Mouse (Mus musculus): Measurements from ENCODE around the gene Slit1.

Slit1 gene

DNA sequence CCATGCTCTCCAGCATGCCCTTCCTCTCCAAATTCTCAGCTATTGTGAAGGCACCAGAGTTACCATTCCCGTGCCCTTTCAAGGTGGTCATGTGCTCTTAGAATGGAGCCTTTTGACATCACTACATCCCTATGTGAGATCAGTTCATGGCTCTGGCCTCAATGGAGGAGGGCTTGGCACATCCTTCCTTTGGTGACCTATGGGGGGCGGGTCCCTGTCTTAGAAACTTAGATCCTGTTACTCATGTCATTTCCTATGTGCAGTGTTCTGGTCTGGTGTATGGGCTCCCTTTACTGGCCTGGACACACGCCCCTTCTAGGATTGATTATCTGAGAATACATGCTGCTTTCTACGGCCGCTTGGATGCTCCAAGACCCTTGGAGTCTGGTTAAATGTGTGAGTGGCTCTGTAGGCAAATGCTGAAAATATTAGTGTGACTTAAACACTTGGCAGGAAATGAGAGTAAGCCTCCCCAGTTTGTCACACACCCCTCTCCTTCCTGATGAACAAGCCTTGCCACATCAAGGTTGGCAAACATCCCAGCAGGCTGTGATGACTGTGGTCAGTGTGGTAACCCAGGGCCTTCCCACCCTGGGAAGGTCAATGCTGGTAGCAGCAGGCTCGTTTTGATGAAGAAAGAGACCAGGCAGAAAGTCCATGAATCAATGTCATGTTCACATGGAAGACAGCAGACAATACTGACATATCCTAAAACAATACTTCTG lies 146.1 kb downstream of the Slit1 start:
- DNase-seq (ENCODE audit: low read depth): peak; percentile 24

DNA sequence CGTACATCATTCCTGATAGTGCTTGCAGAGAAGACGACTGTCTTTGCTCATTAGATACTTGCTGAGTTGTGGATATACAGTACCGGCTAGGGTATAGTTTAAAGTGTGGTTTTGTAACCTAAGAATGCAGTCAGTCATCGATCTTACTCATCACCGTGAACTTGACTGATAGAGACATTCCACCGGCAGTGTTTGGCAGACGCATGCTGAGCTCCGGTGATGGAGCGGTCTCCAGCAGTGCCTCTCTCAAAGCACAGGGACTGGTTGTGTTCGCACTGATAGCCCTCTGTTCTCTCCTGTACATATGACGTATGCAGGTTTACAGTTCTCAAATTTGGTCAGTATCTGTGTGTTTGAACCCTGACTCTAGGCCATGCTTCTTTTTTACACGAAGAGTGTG lies 151.7 kb downstream of the Slit1 start:
- no peak for DNase-seq (ENCODE audit: low read depth)

DNA sequence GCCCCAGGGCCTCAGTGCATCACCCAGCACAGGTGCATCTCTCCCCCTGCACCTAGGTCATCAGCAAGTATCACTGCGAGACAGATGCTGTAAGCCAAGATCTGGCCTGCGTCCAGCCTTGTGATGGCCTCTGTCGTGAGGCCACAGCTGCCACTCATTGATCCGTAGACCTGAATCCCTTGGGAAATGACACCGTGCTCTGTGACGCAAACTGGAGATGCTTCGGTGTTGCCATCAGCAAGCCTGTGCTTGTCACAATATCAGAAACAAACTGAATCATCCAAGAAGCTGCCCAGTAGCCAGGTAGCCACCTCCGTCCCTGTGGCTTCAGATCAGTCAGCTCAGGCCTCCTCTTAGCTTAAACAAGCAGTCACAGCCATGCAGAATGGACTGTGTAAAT lies 153.8 kb downstream of the Slit1 start:
- DNase-seq (ENCODE audit: low read depth): no peak

DNA sequence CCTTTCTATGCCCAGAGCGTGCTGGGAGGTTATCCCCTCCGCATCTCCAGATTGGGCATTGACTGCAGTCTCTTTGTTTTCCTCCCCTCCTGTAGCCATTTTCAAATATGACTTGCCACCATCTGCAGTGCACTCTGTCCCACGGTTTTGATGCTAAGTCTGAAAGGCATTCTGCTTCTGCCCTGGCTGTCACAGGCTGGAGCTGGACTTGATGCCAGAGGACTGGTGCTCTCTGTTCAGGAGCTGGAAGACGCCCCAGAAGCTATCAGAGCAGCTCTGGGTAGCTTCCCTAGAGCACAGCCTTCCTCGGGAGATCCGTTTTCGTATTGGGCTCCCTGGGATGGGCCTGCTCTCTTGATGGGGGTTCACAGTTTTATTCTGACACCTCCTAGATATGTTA lies 154.4 kb downstream of the Slit1 start:
- DNase-seq (ENCODE audit: low read depth): no peak

DNA sequence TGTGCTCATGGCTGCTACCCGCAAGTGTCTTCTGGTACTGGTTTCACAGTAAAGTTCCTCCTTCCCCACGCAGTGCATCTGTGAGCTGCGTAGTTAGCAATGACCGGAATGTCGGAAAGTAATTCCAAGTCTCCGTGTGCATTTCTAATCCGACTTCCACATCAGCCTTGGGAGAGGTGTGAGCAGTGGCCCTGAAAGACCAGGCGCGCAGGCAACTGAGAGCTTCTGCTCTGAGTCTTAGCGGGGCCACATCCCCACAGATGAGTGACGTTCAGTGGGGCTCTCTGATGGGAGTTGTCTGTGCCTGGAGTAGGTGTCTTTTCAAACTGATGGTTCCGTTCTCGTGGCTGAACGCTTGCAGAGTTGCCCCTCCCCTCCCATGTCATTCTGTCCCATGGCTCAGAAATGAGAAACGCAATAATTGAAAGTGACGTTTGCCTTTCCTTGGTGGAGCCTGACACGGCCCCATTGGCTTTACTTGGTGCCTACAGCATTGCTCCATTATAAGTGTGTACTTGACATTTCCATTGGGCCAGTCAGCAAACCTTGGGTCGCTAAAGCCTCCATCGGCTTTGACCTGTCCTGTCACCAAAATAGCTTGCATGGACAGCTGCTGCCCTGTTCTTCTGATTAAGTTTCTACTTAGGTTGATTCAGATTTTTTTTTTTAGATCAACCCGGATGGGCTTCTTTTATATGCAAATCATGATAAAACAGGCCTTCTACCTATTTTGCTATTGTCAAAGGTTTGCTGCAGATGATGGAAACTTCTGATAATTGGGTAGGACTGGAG lies 155.8 kb downstream of the Slit1 start:
- no peak for DNase-seq (ENCODE audit: low read depth)

DNA sequence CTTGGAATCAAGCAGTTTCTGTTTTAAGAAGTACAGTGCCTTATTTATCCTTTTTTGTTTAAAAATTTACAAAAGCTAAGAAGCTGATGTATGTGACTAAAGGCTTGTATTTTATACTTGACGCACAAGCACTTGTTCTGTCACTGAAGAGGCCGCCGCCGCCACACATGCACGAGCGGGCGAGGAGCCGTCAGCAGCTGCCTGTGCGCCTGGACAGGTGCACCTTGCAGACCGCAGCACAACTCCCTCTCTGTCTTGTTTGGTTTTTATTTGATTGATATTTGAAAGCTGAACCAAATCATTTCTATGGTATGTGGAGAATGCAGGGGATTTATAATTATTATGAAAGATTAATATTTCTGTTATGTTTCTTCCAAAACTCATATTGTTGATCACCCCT lies 156.7 kb downstream of the Slit1 start:
- no peak for DNase-seq (ENCODE audit: low read depth)

DNA sequence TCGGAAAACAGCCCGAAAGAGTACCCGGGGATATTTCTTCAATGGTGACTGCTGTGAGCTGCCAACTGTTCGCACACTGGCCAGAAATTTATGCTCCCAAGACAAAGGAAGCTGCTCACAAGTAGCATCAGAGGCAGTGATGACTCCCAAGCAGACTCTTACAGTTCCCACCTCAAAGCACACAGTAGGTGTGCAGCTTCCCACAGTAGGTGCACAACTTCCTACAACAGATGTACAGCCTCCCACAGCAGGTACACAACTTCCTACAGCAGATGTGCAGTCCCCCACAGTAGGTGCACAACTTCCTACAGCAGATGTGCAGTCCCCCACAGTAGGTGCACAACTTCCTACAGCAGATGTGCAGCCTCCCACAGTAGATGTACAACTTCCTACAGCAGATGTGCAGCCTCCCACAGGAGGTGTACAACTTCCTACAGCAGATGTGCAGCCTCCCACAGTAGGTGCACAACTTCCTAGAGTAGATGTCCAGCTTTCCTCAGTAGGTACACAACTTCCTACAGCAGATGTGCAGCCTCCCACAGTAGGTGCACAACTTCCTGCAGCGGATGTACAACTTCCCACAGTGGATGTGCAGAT lies 160.4 kb downstream of the Slit1 start:
- DNase-seq (ENCODE audit: low read depth): no peak

DNA sequence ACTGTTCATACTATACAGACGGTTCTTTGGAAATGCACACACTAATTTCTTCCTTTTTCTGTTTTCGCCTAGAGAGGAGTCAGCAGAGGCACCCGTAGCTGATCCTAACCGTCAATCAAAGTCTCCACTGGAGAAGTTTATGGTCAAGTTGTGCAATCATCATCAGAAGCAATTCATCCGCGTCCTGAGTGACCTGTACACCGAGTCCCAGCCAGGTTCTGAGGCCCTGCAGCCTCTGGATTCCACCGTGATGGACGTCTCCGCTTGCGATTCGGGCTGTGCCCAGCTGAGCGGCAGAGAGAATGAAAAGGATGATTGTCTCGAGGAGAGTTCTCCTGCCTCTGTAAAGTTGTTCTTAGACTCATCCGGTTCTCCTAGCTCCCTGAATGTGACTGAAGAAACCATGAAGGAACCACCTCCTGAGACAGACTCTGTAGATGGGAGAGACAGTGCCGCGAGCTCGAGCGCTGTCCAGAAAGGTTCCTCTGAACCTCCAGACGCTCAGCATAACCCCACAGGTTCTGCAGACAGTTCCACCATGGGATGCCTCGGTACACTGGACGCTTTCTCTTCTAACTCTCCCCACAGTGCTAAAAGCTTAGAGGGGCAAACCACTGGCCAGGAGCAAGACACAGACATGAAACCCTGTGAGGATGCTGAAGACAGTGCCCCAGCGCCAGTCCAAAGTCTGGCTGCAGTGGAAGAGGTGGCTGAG lies 161.6 kb downstream of the Slit1 start, which contains the start of gene Gm340:
Gm340 (plus strand) TSS at position 665 of the 715 bp plus-strand sequence.
- DNase-seq (ENCODE audit: low read depth): no peak

DNA sequence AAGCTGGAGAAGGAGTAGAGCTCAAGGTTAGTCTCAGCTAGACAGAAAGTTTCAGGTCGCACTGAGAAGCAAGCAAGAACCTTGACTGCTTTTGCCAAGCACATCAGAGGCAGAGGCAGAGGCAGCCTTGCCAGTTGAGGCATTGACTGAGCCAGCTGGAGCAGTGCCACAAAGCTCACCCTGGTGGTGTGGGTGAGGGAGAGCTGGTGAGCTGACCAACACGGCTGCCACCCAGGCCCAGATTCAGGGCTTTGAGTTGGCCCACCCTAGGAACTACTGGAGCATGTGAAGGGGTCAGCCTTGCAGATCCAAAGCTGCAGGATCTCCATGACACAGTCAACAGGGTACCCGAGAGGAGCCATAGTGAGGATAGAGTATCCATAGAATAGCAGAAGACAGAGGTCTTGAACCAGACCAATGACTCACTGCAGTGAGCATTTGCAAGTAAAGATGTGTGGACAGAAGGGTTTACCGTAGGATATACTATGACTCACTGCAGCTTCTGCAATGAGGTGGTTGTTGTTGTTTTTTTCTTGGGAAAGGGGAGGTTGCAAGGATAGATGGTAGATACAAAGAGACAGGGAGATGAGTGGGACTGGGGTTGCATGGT lies 164.0 kb downstream of the Slit1 start:
- DNase-seq (ENCODE audit: low read depth): no peak

DNA sequence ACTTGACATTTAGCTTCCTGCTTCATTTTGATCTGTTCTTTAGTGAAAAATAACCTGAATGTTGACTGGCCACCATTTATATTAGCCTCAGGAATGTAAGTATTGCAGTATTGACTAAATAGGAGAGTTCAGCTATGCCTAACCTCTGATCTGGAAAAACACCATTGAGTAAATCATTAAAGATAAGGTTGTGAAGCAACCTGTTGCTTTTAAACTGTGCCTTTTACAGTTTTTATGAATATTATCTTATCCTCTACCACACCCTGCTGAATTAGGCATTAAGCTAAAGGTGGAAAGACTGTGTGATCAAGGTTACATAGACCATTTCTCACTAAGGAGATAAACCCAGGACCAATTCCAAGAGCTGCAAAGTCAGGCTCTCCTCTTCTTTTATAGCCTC lies 165.9 kb downstream of the Slit1 start:
- no peak for DNase-seq (ENCODE audit: low read depth)

DNA sequence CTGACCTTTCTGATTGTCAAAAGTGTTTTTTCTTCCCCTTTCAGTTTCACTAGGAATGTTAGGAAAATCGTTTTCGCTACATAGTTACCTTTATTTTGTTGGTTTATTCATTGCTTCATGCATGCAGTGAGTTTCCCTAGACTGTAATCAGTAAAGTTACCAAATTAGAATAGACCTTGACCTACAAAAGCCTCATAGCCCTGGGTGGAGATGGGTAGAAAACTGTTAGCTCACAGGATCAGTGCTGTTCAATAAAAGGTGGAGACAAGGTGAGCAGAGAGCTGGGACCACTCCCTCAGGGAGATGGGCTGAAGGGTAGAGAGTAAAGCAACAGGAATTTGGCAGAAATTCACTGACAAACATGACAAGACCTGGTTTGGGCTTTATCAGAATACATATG lies 169.8 kb downstream of the Slit1 start:
- DNase-seq (ENCODE audit: low read depth): no peak

DNA sequence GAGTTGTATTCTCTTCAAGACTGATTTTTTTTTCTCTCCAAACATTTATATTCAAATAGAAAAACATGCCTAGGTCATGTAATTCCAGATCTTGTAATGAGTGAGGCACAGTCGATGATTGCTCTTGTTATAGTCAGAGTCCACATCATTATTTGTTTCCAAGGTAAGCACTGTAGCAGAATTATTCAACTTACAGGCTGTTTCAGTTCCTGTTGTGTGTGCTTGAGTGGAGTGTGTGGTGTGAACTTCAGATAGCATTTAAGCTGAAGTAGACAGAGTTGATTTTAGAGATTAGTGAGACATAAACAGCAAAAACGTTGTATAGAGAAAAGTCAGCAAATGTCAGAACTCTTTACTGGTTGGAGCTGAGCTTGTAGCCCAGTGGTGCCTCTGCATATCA lies 174.7 kb downstream of the Slit1 start:
- DNase-seq (ENCODE audit: low read depth): no peak

DNA sequence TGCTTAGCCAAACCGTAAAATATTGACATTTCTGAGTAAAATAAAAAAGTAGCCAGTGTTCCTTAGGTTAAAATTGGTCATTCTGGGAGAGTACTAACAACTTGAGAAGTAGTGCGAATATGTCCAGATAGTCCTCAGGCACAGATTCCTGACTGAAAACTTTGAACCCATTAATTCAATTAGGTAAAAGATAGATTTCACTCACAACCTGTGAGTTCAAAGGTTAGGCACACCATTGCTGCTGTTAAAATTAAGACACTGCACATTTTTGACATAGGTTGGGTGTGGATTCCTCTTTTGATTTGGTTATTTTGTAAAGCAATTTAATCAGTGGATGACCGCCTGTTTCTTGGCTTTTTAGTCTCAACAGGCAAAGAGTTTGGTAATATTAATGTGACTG lies 182.6 kb downstream of the Slit1 start:
- DNase-seq (ENCODE audit: low read depth): no peak

DNA sequence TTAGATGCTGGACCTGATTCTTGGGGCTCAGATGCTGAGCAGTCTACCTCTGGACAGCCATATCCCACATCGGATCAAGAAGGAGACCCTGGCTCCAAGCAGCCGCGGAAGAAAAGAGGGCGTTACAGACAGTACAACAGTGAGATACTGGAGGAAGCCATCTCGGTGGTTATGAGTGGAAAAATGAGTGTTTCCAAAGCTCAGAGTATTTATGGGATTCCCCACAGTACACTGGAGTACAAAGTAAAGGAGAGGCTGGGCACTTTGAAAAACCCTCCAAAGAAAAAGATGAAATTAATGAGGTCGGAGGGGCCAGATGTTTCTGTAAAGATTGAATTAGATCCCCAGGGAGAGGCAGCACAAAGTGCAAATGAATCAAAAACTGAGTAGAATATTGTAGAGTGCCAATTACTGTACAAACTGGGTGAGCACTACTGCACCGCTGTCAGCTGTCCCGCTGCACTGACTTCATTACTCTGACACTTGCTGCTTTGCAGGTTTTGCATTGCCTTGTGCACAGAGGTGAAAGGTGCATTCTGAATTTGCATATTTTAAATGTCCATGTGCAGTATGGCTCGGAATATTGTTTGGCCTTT lies 184.5 kb downstream of the Slit1 start:
- DNase-seq (ENCODE audit: low read depth): no peak

DNA sequence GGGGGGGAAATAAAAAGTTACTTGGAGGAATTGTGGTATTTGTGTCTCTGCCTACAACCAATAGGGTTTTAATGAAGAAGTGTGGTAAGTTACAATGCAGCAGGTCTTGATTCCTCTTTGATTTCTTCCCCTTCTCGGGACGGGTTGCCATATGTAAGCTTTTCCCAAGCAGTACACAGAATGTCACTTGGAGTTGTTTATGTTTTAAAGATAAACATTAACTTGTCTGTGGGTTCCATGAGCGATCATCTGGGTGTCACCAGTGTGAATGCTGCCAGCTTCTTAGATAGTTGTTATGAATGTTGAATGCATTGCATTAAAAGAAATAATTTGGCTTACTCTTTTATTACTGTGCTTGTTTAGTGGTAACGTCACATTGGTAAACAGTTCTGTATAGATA lies 186.0 kb downstream of the Slit1 start:
- DNase-seq (ENCODE audit: low read depth): no peak

DNA sequence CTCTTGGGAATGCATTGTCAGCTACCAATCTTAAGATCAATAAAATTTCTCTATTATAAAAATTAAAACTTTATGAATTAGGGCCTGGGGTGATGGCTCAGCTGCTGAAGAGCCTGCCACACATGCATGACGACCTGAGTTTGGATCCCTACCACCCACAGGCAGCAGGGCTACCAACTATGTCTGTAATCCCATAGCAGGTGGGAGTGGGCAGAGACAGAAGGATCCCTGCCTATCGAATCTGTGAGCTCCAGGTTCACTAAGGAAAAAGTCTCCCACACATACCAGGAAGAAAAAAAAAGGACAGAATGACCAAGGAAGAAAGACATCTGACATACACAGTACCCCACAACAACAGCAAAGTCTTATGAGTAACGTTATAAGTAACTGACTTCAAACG lies 186.5 kb downstream of the Slit1 start:
- DNase-seq (ENCODE audit: low read depth): no peak
